Mouse (Mus musculus) hindbrain, embryonic 11.5 days (tissue): ENCODE data around the gene Acot3. TPM values are rescaled to one million over a fixed set of nuclear protein-coding genes. Genes with fewer than 3 reads are reported as not detected.
"Not testable (repeated sequence)": the region's sequence is repeated elsewhere in the genome, so short reads cannot be mapped to it uniquely, and the experiment has no call there.

ENCODE experiments used
- ATAC-seq: fragments of 200-750 bp; cut with Nextera tagmentation; 2 replicates; pipeline ENCODE4 v1.8.0; 2017; ENCODE audit warnings: mild to moderate bottlenecking, moderate TSS enrichment, moderate library complexity; ENCODE audit not compliant: low FRiP score
- DNase-seq: peaks from one replicate; pipeline ENCODE4 v3.0.0-alpha.2; 2015; ENCODE audit warnings: low spot score
- H3K27ac ChIP-seq: fragments of 300-500 bp; sonication (generic); 2 replicates; pipeline ENCODE4 v1.5.1; 2014; ENCODE audit warnings: mild to moderate bottlenecking, low read depth, low read length
- H3K27me3 ChIP-seq: fragments of 300-500 bp; sonication (generic); 2 replicates; pipeline ENCODE4 v1.6.1; 2014; ENCODE audit warnings: mild to moderate bottlenecking, low read length, moderate library complexity, mixed read lengths; ENCODE audit not compliant: control insufficient read depth, insufficient read depth
- H3K36me3 ChIP-seq: fragments of 300-500 bp; sonication (generic); 2 replicates; pipeline ENCODE4 v1.6.1; 2014; ENCODE audit warnings: mild to moderate bottlenecking, low read length, moderate library complexity, mixed read lengths; ENCODE audit not compliant: control insufficient read depth, insufficient read depth
- H3K4me1 ChIP-seq: fragments of 300-500 bp; sonication (generic); replicated peaks from 2 replicates; pipeline ENCODE4 v1.6.1; 2014; ENCODE audit warnings: low read length, mixed read lengths; ENCODE audit not compliant: control insufficient read depth, insufficient read depth
- H3K4me2 ChIP-seq: fragments of 300-500 bp; sonication (generic); replicated peaks from 2 replicates; pipeline ENCODE4 v1.6.1; 2014; ENCODE audit warnings: mild to moderate bottlenecking, low read depth, low read length
- H3K4me3 ChIP-seq: fragments of 300-500 bp; sonication (generic); 2 replicates; pipeline ENCODE4 v1.5.1; 2014; ENCODE audit warnings: low read depth, low read length
- H3K9ac ChIP-seq: fragments of 300-500 bp; sonication (generic); 2 replicates; pipeline ENCODE4 v1.6.1; 2014; ENCODE audit warnings: low read depth, low read length
- H3K9me3 ChIP-seq: fragments of 300-500 bp; sonication (generic); 2 replicates; pipeline ENCODE4 v1.6.1; 2016; ENCODE audit warnings: low read length; ENCODE audit not compliant: control insufficient read depth
- WGBS: fragments of 180-500 bp; shearing (Covaris S2); extraction: QIAGEN DNeasy Blood & Tissue Kit; methylation state at CpG from one replicate; pipeline ENCODE4 v1.1.7; 2014; 5-methylcytosine and 5-hydroxymethylcytosine counted together
- polyA plus RNA-seq: library from polyadenylated mRNA; unstranded; fragments of >200 nt; fragmentation: Nextera tagmentation; extraction: Ambion mirVana; gene quantifications from 2 replicates; pipeline ENCODE4 v1.2.1, GENCODE M21; 2014

The Acot3 gene
- 0.37 and 0.47 TPM in 2 replicates for polyA plus RNA-seq

GRCm38 (mm10) chr12:84051937-84052474, at the start of gene Acot3:
Gene Acot3 (plus strand): TSS chr12:84052144.
- WGBS = 81% methylated on average over 5 of the region's 5 CpGs
- no peak within 1 kb of the TSS for H3K4me3 ChIP-seq
- no peak for ATAC-seq

GRCm38 (mm10) chr12:84003866-84004265, 48.1 kb upstream of the Acot3 start:
- Histone ChIP-seq H3K27me3 (no peaks in the 10 kb centered on the region), H3K9me3 (no peaks in the 10 kb centered on the region), H3K4me3 (no peak overlapping the region), H3K27ac (no peak overlapping the region), H3K36me3 (no peaks in the 10 kb centered on the region), H3K4me1 (no peaks in the 10 kb centered on the region), H3K4me2 (no peak overlapping the region), H3K9ac (no peak overlapping the region)
- DNase-seq = no peak
- 85% methylated on average over 1 of the region's 1 CpGs for WGBS
- no peak for ATAC-seq

More at GRCm38 (mm10) chr12:84051937-84052474, at the start of gene Acot3:
- H3K4me1 ChIP-seq = no peaks in the 10 kb centered on the region; the same call in 1 of the 2 replicates
- no peak within 1 kb of the TSS for H3K9ac ChIP-seq
- H3K27ac ChIP-seq = no peak within 1 kb of the TSS
- H3K27me3 ChIP-seq = peaks cover 12% of the 10 kb centered on the region
- H3K36me3 ChIP-seq = no peaks in the 10 kb centered on the region
- no peak for DNase-seq
- no peaks in the 10 kb centered on the region for H3K9me3 ChIP-seq
- no peak within 1 kb of the TSS for H3K4me2 ChIP-seq

- Histone ChIP-seq H3K4me2 (no peak overlapping the region), H3K4me1 (no peaks in the 10 kb centered on the region; the same call in 1 of the 2 replicates), H3K27me3 (no peaks in the 10 kb centered on the region), H3K27ac (no peak overlapping the region), H3K36me3 (no peaks in the 10 kb centered on the region), H3K9me3 (no peaks in the 10 kb centered on the region), H3K4me3 (no peak overlapping the region), H3K9ac (no peak overlapping the region)
- DNase-seq = no peak
- ATAC-seq = no peak
- 91% methylated on average over 9 of the region's 12 CpGs for WGBS
Observed at GRCm38 (mm10) chr12:84008251-84008650, 43.7 kb upstream of the Acot3 start.

- WGBS = 54% methylated on average over 8 of the region's 8 CpGs
- no peak overlapping the region for H3K4me3 ChIP-seq
- H3K36me3 ChIP-seq = no peaks in the 10 kb centered on the region
- no peaks in the 10 kb centered on the region; the same call in 1 of the 2 replicates for H3K4me1 ChIP-seq
- peak overlapping the region; percentile 49; the same call in 1 of the 2 replicates for H3K4me2 ChIP-seq
- no peaks in the 10 kb centered on the region for H3K9me3 ChIP-seq
- ATAC-seq (no peak; the same call in 1 of the 2 replicates), DNase-seq (peak; percentile 18)
- no peak overlapping the region for H3K9ac ChIP-seq
- H3K27ac ChIP-seq = peak overlapping the region; percentile 58
- H3K27me3 ChIP-seq = no peaks in the 10 kb centered on the region
Observed at GRCm38 (mm10) chr12:84008729-84009128, 43.2 kb upstream of the Acot3 start.

GRCm38 (mm10) chr12:84009171-84009965, 42.6 kb upstream of the Acot3 start, which contains the start of gene Acot1:
Gene Acot1 (plus strand): TSS chr12:84009490.
- not testable (repeated sequence) for H3K4me1 ChIP-seq, H3K9me3 ChIP-seq, H3K36me3 ChIP-seq, H3K27me3 ChIP-seq
- DNase-seq (peak; percentile 82), ATAC-seq (peak; percentile 90)
- peak within 1 kb of the TSS; percentile 43 for H3K4me3 ChIP-seq
- 1% methylated on average over 47 of the region's 70 CpGs for WGBS
- H3K27ac ChIP-seq = peak within 1 kb of the TSS; percentile 58
- peak within 1 kb of the TSS; percentile 55 for H3K9ac ChIP-seq
- peak within 1 kb of the TSS; percentile 49 for H3K4me2 ChIP-seq

GRCm38 (mm10) chr12:84010201-84010600, 41.7 kb upstream of the Acot3 start:
- Histone ChIP-seq H3K27ac (no peak overlapping the region), H3K4me1 (no peaks in the 10 kb centered on the region; the same call in 1 of the 2 replicates), H3K9ac (no peak overlapping the region), H3K4me3 (peak overlapping the region; percentile 43), H3K4me2 (peak overlapping the region; percentile 49), H3K27me3 (no peaks in the 10 kb centered on the region), H3K36me3 (no peaks in the 10 kb centered on the region), H3K9me3 (no peaks in the 10 kb centered on the region)
- no peak for ATAC-seq
- no peak for DNase-seq
- WGBS = 79% methylated on average over 3 of the region's 3 CpGs

- H3K9me3 ChIP-seq = no peaks in the 10 kb centered on the region
- no peaks in the 10 kb centered on the region for H3K36me3 ChIP-seq
- H3K9ac ChIP-seq = peak overlapping the region; percentile 15; the same call in 1 of the 2 replicates
- no peaks in the 10 kb centered on the region; the same call in 1 of the 2 replicates for H3K4me1 ChIP-seq
- DNase-seq (peak; percentile 72), ATAC-seq (peak; percentile 77)
- 0 out of 2 replicates have a peak overlapping the region, but pooled peaks have one; percentile 9 for H3K4me3 ChIP-seq
- WGBS = 41% methylated on average over 12 of the region's 12 CpGs
- no peaks in the 10 kb centered on the region for H3K27me3 ChIP-seq
- H3K4me2 ChIP-seq = peak overlapping the region; percentile 17; the same call in 1 of the 2 replicates
- no peak overlapping the region for H3K27ac ChIP-seq
Observed at GRCm38 (mm10) chr12:84011251-84012040, 40.5 kb upstream of the Acot3 start.

- ATAC-seq (no peak), DNase-seq (no peak)
- H3K4me2 ChIP-seq = no peak overlapping the region
- WGBS = 74% methylated on average over 6 of the region's 6 CpGs
- H3K4me1 ChIP-seq = no peaks in the 10 kb centered on the region; the same call in 1 of the 2 replicates
- no peaks in the 10 kb centered on the region for H3K9me3 ChIP-seq
- H3K27me3 ChIP-seq = no peaks in the 10 kb centered on the region
- no peak overlapping the region for H3K9ac ChIP-seq
- no peaks in the 10 kb centered on the region for H3K36me3 ChIP-seq
- H3K4me3 ChIP-seq = no peak overlapping the region
- H3K27ac ChIP-seq = no peak overlapping the region
Observed at GRCm38 (mm10) chr12:84013130-84013529, 38.8 kb upstream of the Acot3 start.
